Mouse (Mus musculus) ES-Bruce4 (cell line): ENCODE measurements around the gene Ccdc170.

Experiments used
- CTCF ChIP-seq: IDR thresholded peaks from one replicate; pipeline ENCODE4 v1.8.1; 2011; ENCODE audit warnings: low read depth, low read length
- EP300 ChIP-seq: IDR thresholded peaks from 2 replicates; pipeline ENCODE4 v1.6.1; 2011; ENCODE audit warnings: low read depth, low read length; ENCODE audit not compliant: insufficient read depth

DNA sequence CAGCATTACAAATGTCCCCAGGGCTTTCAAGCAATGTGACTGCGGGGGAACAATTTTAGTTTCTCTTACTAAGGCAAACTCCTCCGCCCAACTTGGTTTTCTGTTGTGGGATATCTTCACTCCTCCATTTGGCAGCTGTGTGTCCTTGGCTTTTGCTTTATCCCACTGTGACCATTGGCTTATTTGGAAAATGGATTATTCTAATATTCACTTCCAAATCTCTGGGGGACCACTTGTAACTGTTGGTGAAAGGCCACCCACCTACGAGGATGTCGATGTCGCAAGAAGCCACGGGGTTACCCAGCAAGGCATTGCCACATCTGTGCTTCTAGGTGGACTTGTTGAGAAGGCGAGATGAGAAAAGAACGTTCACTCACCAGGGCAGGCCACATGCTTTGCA lies 607 bp upstream of the Ccdc170 start:
- TF ChIP-seq CTCF = no peak
- TF ChIP-seq EP300 = no peak
